Mouse (Mus musculus): ENCODE data around the gene Cmtm6. TPM values are rescaled to one million over a fixed set of nuclear protein-coding genes. Genes with fewer than 3 reads are reported as not detected.
A peak's percentile ranks its signal among the peaks of the same experiment; 100 is the strongest.
"Not testable (repeated sequence)": the region's sequence is repeated elsewhere in the genome, so short reads cannot be mapped to it uniquely, and the experiment has no call there.

Cmtm6 gene
- total RNA-seq (2015) (79.5 and 98.1 TPM in 2 replicates), total RNA-seq (2017) (120 and 124 TPM in 2 replicates)

DNA sequence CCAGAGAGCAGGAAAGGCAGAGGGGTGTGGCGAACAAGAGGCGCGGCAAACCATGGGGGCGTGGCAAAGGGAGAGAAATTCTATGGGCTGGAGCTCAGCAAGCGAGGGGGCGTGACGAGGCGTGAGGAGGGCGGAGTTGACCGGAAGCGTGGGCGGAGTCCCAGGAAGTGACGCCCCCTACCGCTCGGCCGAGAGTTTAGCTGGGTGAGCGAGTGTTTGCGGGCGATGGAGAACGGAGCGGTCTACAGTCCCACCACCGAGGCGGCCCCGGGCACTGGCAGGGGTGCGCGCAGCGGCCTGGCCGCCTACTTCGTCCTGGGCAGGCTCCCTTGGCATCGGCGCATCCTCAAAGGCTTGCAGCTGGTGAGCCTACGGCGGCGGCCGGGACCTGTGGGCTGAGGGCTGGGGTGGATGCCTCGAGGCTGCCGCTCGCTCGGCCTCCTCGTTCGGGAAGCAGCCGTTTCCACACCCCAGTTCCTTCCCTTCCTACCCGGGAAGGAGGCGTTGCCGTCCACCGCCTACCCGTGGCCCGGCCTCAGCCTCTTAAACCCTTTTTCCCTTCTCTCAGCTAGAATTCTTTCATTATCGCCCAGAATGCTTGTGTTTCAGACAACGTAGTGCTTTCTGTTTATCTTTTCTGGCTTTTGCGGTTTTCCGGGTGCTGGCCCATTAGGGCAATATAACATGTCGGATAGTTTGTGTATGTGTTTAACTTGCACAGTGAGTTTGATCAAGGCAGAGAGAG is at the start of gene Cmtm6:
Gene Cmtm6, plus strand, starts transcription at position 106 of the 745 bp plus-strand sequence.
- ATAC-seq (ENCODE audit: poor library complexity, severe bottlenecking), result peak; percentile 91

DNA sequence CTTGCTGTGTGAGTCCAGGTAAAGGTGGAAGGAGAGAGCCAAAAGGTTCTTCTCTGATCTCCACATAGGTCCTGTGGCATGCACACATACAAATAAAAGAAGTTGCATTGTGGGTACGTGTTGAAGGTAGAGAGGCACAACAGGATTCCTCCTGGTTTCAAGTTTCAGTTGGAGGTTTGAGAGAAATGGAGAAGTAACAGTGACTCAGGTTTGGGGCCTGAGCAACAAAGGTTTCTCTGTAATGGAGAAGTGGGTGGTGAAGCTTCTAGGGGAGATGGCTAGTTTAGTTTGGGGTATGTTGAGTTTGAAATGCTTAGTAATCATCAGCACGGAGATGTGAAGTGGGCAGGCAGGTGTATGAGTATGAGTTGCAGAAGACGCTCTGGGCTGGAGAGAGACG is 48.7 kb upstream of the Cmtm6 start:
- ATAC-seq (ENCODE audit: poor library complexity, severe bottlenecking), result peak; percentile 90

DNA sequence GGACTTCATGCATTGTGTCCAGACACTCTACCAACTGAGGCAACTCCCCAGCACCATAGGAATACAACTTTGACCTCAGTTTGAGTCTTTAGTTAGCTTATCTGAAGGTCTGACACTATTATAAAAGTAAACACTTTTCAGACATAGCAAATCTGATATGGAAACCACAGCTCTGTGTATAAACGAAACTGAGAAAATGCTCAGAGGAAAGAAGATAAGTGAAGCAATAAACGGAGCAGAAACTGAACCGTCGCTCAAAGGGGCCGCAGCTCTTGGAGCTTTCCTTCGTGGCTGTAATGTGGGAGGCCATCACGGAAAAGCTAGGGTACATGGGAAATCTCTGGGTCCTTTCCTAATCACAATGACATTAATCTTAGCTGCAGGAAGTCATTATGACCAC is 44.7 kb upstream of the Cmtm6 start:
- ATAC-seq (ENCODE audit: poor library complexity, severe bottlenecking), result no peak

GRCm38 (mm10) chr9:114687639-114688038 is 43.3 kb upstream of the Cmtm6 start:
- no peak for ATAC-seq (ENCODE audit: poor library complexity, severe bottlenecking)

- ATAC-seq (ENCODE audit: poor library complexity, severe bottlenecking), result peak; percentile 92
Measured at GRCm38 (mm10) chr9:114688252-114688952, 42.5 kb upstream of the Cmtm6 start, which contains the start of gene Dync1li1. Gene Dync1li1 (plus strand): TSS chr9:114688790.

- ATAC-seq (ENCODE audit: poor library complexity, severe bottlenecking), result peak; percentile 37
Measured at GRCm38 (mm10) chr9:114688953-114689407, 41.9 kb upstream of the Cmtm6 start.

- ATAC-seq (ENCODE audit: poor library complexity, severe bottlenecking), result peak; percentile 11
Measured at GRCm38 (mm10) chr9:114690119-114690601, 40.8 kb upstream of the Cmtm6 start.

GRCm38 (mm10) chr9:114691112-114691511 is 39.8 kb upstream of the Cmtm6 start:
- ATAC-seq (ENCODE audit: poor library complexity, severe bottlenecking), result no peak

DNA sequence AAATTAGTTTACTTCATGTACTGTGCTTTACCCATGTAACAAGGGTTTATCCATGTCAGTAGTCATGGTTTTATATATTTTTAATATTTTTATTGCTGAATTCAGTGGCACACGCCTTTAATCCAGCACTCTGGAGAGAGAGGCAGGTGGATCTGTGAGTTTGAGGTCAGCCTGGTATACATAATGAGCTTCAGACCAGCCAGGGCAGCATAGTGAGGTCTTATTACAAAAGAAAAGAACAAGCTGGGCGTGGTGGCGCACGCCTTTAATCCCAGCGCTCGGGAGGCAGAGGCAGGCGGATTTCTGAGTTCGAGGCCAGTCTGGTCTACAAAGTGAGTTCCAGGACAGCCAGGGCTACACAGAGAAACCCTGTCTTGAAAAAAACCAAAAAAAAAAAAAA is 35.3 kb upstream of the Cmtm6 start:
- not testable (repeated sequence) for ATAC-seq (ENCODE audit: poor library complexity, severe bottlenecking)

- ATAC-seq (ENCODE audit: poor library complexity, severe bottlenecking), result no peak
Measured at GRCm38 (mm10) chr9:114697072-114697471, 33.8 kb upstream of the Cmtm6 start.

- ATAC-seq (ENCODE audit: poor library complexity, severe bottlenecking), result no peak
Measured at GRCm38 (mm10) chr9:114697926-114698325, 33.0 kb upstream of the Cmtm6 start.

DNA sequence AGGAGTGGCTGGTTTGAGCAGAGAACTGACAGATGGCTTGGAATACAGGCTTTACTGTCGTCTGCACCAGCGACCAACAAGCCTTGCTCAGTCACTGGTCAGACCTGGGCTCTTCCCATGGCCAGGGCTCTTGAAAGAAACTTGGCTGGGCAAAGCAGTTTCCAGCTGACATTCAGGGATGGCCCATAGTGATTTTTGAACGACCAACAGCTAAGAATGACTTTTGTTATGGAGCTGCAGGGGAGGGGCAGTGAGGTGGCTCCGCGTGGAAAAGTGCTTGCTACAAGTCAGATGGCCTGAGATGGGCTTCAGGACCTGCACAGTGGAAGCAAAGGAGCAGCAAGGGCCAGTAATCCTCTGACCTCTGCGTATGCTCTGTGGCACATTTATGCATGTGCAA is 31.7 kb upstream of the Cmtm6 start:
- ATAC-seq (ENCODE audit: poor library complexity, severe bottlenecking), result no peak

DNA sequence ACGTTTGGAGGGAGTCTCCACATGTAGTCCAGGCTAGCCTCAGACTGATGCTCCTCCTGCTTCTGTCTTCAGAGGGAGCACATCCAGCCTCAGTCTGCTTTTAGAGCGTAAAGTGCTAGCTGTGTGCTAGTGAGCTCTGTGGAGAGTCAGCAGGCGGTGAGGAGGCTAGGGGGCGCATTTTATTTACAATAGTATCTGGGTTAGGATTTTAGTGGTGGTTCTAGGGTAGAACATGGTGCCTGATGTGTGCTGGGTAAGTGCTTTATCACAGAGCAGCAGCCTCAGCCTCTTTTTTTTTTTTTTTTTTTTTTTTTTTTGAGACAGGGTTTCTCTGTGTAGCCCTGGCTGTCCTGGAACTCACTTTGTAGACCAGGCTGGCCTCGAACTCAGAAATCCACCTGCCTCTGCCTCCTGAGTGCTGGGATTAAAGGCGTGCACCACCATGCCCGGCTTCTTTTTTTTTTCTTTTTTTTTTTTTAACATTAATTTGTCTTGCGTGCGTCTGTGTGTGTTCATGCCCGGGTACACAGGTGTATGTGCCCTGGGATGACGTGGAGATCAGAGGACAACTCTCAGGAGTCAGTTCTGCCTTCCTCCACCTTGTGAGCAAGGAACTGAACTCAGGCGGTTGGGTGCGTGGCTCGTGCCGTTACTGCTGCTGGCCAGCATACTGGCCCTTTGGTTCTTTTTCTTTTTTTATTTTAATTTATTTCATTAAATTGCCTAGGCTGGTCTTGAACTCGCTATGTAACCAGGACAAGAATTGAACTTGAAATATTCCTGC is 30.8 kb upstream of the Cmtm6 start:
- no peak for ATAC-seq (ENCODE audit: poor library complexity, severe bottlenecking)

DNA sequence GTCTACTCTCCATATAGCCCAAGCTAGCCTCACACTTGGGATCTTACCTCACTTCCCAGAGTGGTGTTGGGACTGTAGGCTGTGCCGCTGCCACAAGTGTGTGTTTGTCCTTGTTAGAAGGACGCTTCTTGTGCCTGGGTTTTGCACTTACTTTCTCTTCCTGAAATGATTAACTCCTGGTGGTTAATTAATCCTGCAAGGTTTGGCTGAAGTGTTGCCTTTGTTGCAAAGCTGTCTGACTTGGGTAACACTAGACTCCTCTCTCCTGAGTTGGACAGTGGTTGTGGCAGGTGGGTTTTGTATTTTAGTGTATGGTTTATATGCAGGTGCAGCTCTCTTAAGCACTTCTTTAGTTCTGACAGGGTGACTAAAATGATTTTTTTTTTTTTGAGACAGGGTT is 29.9 kb upstream of the Cmtm6 start:
- ATAC-seq (ENCODE audit: poor library complexity, severe bottlenecking), result no peak

DNA sequence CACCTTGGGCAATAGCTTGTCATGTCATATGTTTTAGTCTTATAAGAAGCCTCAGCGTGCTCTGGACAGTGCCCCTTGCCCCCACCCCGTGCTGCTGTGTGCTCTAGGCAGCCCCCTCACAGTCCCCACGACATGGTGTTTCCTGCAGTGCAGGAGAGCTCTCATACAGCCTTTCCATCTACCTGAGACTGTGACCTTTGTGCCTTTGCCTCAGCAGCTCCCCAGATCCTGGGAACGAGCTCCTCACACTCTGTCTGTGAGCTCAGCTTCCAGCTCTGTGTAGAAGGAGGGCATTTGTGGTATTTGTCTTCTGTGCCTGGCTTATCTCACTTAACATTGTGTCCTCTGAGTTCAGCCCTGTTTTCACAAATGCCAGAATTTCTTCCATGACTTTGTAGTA is 29.0 kb upstream of the Cmtm6 start:
- no peak for ATAC-seq (ENCODE audit: poor library complexity, severe bottlenecking)

DNA sequence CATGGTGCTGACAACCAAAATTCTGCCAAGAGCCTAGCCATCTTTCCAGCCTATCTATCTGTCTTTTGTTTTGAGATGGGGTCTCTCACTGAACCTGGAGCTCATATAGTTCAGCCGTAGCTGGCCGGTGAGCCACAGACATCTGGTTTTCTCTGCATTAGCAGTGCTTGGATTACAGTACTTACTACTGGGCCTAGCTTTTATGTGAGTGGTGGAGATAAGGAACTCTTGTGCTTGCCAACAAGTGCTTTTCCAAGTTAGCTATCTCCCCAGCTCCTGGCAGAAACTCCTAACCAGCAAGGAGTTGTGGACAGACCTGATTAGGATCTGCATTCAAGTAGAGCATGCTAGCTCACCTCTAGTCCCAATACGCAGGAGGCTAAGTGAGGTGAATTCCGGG is 23.1 kb upstream of the Cmtm6 start:
- ATAC-seq (ENCODE audit: poor library complexity, severe bottlenecking), result no peak

- peak; percentile 68 for ATAC-seq (ENCODE audit: poor library complexity, severe bottlenecking)
Measured at GRCm38 (mm10) chr9:114710345-114710744, 20.6 kb upstream of the Cmtm6 start.

GRCm38 (mm10) chr9:114713481-114713880 is 17.4 kb upstream of the Cmtm6 start:
- ATAC-seq (ENCODE audit: poor library complexity, severe bottlenecking), result no peak

- no peak for ATAC-seq (ENCODE audit: poor library complexity, severe bottlenecking)
Measured at GRCm38 (mm10) chr9:114716677-114717331, 14.1 kb upstream of the Cmtm6 start.

- peak; percentile 36 for ATAC-seq (ENCODE audit: poor library complexity, severe bottlenecking)
Measured at GRCm38 (mm10) chr9:114727315-114727714, 3.6 kb upstream of the Cmtm6 start.

- ATAC-seq (ENCODE audit: poor library complexity, severe bottlenecking), result not testable (repeated sequence)
Measured at GRCm38 (mm10) chr9:114728432-114728831, 2.5 kb upstream of the Cmtm6 start.
